Mouse (Mus musculus) megakaryocyte progenitor cell, adult 5-6 weeks (primary cell): ENCODE measurements around the gene Gm10153. TPM values are rescaled to one million over a fixed set of nuclear protein-coding genes. Genes with fewer than 3 reads are reported as not detected.
A peak's percentile ranks its signal among the peaks of the same experiment; 100 is the strongest.

Source experiments
- ATAC-seq: replicated peaks from 2 replicates; pipeline ENCODE4 v1.8.0; 2016; ENCODE audit warnings: mild to moderate bottlenecking, moderate TSS enrichment, inconsistent platforms; ENCODE audit not compliant: poor library complexity
- total RNA-seq, 2 experiments: library from RNA; stranded (forward) in 1 of 2; stranded (reverse) in 1 of 2; fragments of 157-497, 149-512 nt in 1 of 2; fragments of 200-1000 nt in 1 of 2; gene quantifications; 2 replicates each; pipeline versions ENCODE4 v1.2.3 to v1.2.4; 2015 to 2017

Gm10153 gene
- total RNA-seq, 2 experiments from 2014 or later, result not detected

- ATAC-seq, result no peak
Measured at GRCm38 (mm10) chr7:142145413-142145940, 44.7 kb downstream of the Gm10153 start.

- no peak for ATAC-seq
Measured at GRCm38 (mm10) chr7:142144507-142144906, 45.7 kb downstream of the Gm10153 start, which contains the start of gene Gm45337. Gm45337 (minus strand) TSS chr7:142144607.

- peak; percentile 29; the same call in 1 of the 2 replicates for ATAC-seq
Measured at GRCm38 (mm10) chr7:142143506-142144010, 46.6 kb downstream of the Gm10153 start.

- ATAC-seq, result no peak
Measured at GRCm38 (mm10) chr7:142140696-142141095, 49.5 kb downstream of the Gm10153 start.

Other genes starting within 250 kb of the Gm10153 start
- gene Brsk2, start 240.6 kb downstream of the Gm10153 start, total RNA-seq (2015), result not detected in 2 replicates
- gene Brsk2, start 240.6 kb downstream of the Gm10153 start, total RNA-seq (2017), result 0.12 TPM in 1 of 2 replicates, not detected in the other
- 45.3 and 45.9 TPM in 2 replicates for gene Mob2, start 129.3 kb downstream of the Gm10153 start, total RNA-seq (2015)
- gene Mob2, start 129.3 kb downstream of the Gm10153 start, total RNA-seq (2017), result 45.9 and 47.1 TPM in 2 replicates
- 0.12 TPM in 1 of 2 replicates, not detected in the other for gene Dusp8, start 94.5 kb downstream of the Gm10153 start, total RNA-seq (2015)
- not detected in 2 replicates for gene Dusp8, start 94.5 kb downstream of the Gm10153 start, total RNA-seq (2017)
- gene Gm45618, start 69.7 kb downstream of the Gm10153 start, total RNA-seq (2015), result not detected in 2 replicates
- not detected in 2 replicates for gene Gm45618, start 69.7 kb downstream of the Gm10153 start, total RNA-seq (2017)
- gene Gm39115, start 54.4 kb downstream of the Gm10153 start, total RNA-seq (2015), result not detected in 2 replicates
- not detected in 2 replicates for gene Gm39115, start 54.4 kb downstream of the Gm10153 start, total RNA-seq (2017)
- not detected in 2 replicates for gene Gm45337, start 45.8 kb downstream of the Gm10153 start, total RNA-seq (2015)
- gene Gm45337, start 45.8 kb downstream of the Gm10153 start, total RNA-seq (2017), result not detected in 2 replicates
- not detected in 2 replicates for gene Gm29735, start 33.3 kb downstream of the Gm10153 start, total RNA-seq (2015)
- not detected in 2 replicates for gene Gm29735, start 33.3 kb downstream of the Gm10153 start, total RNA-seq (2017)
- gene Gm4553, start 24.6 kb downstream of the Gm10153 start, total RNA-seq (2015), result not detected in 2 replicates
- gene Gm4553, start 24.6 kb downstream of the Gm10153 start, total RNA-seq (2017), result not detected in 2 replicates
- gene Krtap5-2, start 14.4 kb downstream of the Gm10153 start, total RNA-seq (2015), result not detected in 2 replicates
- gene Krtap5-2, start 14.4 kb downstream of the Gm10153 start, total RNA-seq (2017), result not detected in 2 replicates
- not detected in 2 replicates for gene Krtap5-3, start 11.0 kb upstream of the Gm10153 start, total RNA-seq (2015)
- gene Krtap5-3, start 11.0 kb upstream of the Gm10153 start, total RNA-seq (2017), result not detected in 2 replicates
- not detected in 2 replicates for gene Gm7579, start 21.5 kb upstream of the Gm10153 start, total RNA-seq (2015)
- not detected in 2 replicates for gene Gm7579, start 21.5 kb upstream of the Gm10153 start, total RNA-seq (2017)
- not detected in 2 replicates for gene Krtap5-5, start 39.6 kb upstream of the Gm10153 start, total RNA-seq (2015)
- gene Krtap5-5, start 39.6 kb upstream of the Gm10153 start, total RNA-seq (2017), result not detected in 2 replicates
- gene Gm40460, start 50.7 kb upstream of the Gm10153 start, total RNA-seq (2015), result not detected in 2 replicates
- gene Gm40460, start 50.7 kb upstream of the Gm10153 start, total RNA-seq (2017), result not detected in 2 replicates
- gene Gm2431, start 68.0 kb upstream of the Gm10153 start, total RNA-seq (2015), result not detected in 2 replicates
- not detected in 2 replicates for gene Gm2431, start 68.0 kb upstream of the Gm10153 start, total RNA-seq (2017)
- not detected in 2 replicates for gene Gm4559, start 84.0 kb upstream of the Gm10153 start, total RNA-seq (2015)
- not detected in 2 replicates for gene Gm4559, start 84.0 kb upstream of the Gm10153 start, total RNA-seq (2017)
- not detected in 2 replicates for gene Krtap5-1, start 106.7 kb upstream of the Gm10153 start, total RNA-seq (2015)
- gene Krtap5-1, start 106.7 kb upstream of the Gm10153 start, total RNA-seq (2017), result not detected in 2 replicates
- gene Krtap5-4, start 113.2 kb upstream of the Gm10153 start, total RNA-seq (2015), result not detected in 2 replicates
- not detected in 2 replicates for gene Krtap5-4, start 113.2 kb upstream of the Gm10153 start, total RNA-seq (2017)
- gene Ifitm10, start 183.4 kb upstream of the Gm10153 start, total RNA-seq (2015), result not detected in 2 replicates
- not detected in 2 replicates for gene Ifitm10, start 183.4 kb upstream of the Gm10153 start, total RNA-seq (2017)
- not detected in 2 replicates for gene Gm49369, start 192.3 kb upstream of the Gm10153 start, total RNA-seq (2015)
- 25.2 and 59.0 TPM in 2 replicates for gene Gm49369, start 192.3 kb upstream of the Gm10153 start, total RNA-seq (2017)
- gene Ctsd, start 197.6 kb upstream of the Gm10153 start, total RNA-seq (2015), result 115 and 133 TPM in 2 replicates
- 129 and 170 TPM in 2 replicates for gene Ctsd, start 197.6 kb upstream of the Gm10153 start, total RNA-seq (2017)
- gene Syt8, start 244.5 kb upstream of the Gm10153 start, total RNA-seq (2015), result not detected in 2 replicates
- gene Syt8, start 244.5 kb upstream of the Gm10153 start, total RNA-seq (2017), result not detected in 2 replicates